In genomic region chr17:25272326-25272725, GRCm38 (mm10) we compare ENCODE assay signal across 8 mouse cellular contexts. TPM values are rescaled to one million over a fixed set of nuclear protein-coding genes. Genes with fewer than 3 reads are reported as not detected.
DNase-seq lines count a peak whose midpoint lies in the region; ATAC-seq and TF ChIP-seq lines count a peak whose summit lies in the region.

No protein-coding gene starts in this region.

- peak overlapping the region; percentile 92 for H3K9ac ChIP-seq in hindbrain, embryonic 15.5 days
- peak overlapping the region; percentile 99 for H3K9ac ChIP-seq in liver, embryonic 14.5 days (replicated peaks)

- H3K4me2 ChIP-seq in hindbrain, embryonic 15.5 days: peak overlapping the region; percentile 87
- H3K4me2 ChIP-seq in liver, embryonic 14.5 days (ENCODE audit: low read depth): peak overlapping the region; percentile 99

- ATAC-seq in hindbrain, embryonic 15.5 days (ENCODE audit: low FRiP score, low read depth): no peak
- ATAC-seq in liver, embryonic 14.5 days (ENCODE audit: insufficient read depth): 0 out of 2 replicates have a peak, but pooled peaks have one; percentile 10

- H3K4me1 ChIP-seq in brown adipose tissue, adult 24 weeks (ENCODE audit: control insufficient read depth, insufficient read depth, insufficient read length, low read length): peaks cover 6% of the 10 kb centered on the region
- peaks cover 35% of the 10 kb centered on the region for H3K4me1 ChIP-seq in hindbrain, embryonic 15.5 days (replicated peaks)
- H3K4me1 ChIP-seq in liver, embryonic 14.5 days (replicated peaks; ENCODE audit: control insufficient read depth in 2 of 2, insufficient read depth in 2 of 2, low read length in 1 of 2): peaks cover 23 to 26% of the 10 kb centered on the region in 2 experiments
- peaks cover 14% of the 10 kb centered on the region for H3K4me1 ChIP-seq in olfactory bulb, adult 2 months (ENCODE audit: control insufficient read depth, insufficient read depth, low read length)

- H3K27me3 ChIP-seq in hindbrain, embryonic 15.5 days: no peaks in the 10 kb centered on the region
- H3K27me3 ChIP-seq in liver, embryonic 14.5 days (ENCODE audit: control insufficient read depth, insufficient read depth, low read length): no peaks in the 10 kb centered on the region

- H3K9me3 ChIP-seq in hindbrain, embryonic 15.5 days: no peaks in the 10 kb centered on the region
- no peaks in the 10 kb centered on the region for H3K9me3 ChIP-seq in liver, embryonic 14.5 days (ENCODE audit: control insufficient read depth, low read length)

- TF ChIP-seq POLR2A in olfactory bulb, adult 2 months (IDR thresholded peaks at IDR 0.05; ENCODE audit: insufficient read depth, low read depth, low read length): no peak

- peaks cover 16% of the 10 kb centered on the region for H3K36me3 ChIP-seq in hindbrain, embryonic 15.5 days
- H3K36me3 ChIP-seq in liver, embryonic 14.5 days (replicated peaks; ENCODE audit: control insufficient read depth, insufficient read depth, low read depth): peaks cover 31% of the 10 kb centered on the region

- WGBS in hindbrain, embryonic 15.5 days: under 1% methylated on average over 10 of the region's 10 CpGs
- under 1% methylated on average over 10 of the region's 10 CpGs for WGBS in liver, embryonic 14.5 days (ENCODE audit: insufficient replicate concordance)
- under 1% methylated on average over 10 of the region's 10 CpGs for WGBS in olfactory bulb, adult 2 months

- DNase-seq in layer of hippocampus, adult 2 months (ENCODE audit: low spot score in 2 of 2): no peak
- no peak for DNase-seq in layer of hippocampus, adult 8-10 months (ENCODE audit: low spot score in 2 of 2)
- peak; percentile 53 to 56 (median 55) for DNase-seq in liver, embryonic 14.5 days (ENCODE audit: low read depth in 3 of 3, low spot score in 3 of 3)
- DNase-seq in gastrocnemius, adult 18-20 months (ENCODE audit: low spot score): no peak
- DNase-seq in urinary bladder, adult 2 months (ENCODE audit: low spot score): no peak

- TF ChIP-seq CTCF in layer of hippocampus, adult 2 months (conservative IDR thresholded peaks at IDR 0.05): no peak
- 0 out of 2 replicates have a peak, but pooled peaks have one; percentile 7 for TF ChIP-seq CTCF in liver, embryonic 14.5 days (IDR thresholded peaks at IDR 0.05; ENCODE audit: low read depth)
- TF ChIP-seq CTCF in olfactory bulb, adult 2 months (IDR thresholded peaks at IDR 0.05; ENCODE audit: insufficient read depth, low read depth, low read length): no peak

- no peak for TF ChIP-seq EP300 in liver, embryonic 14.5 days (IDR thresholded peaks at IDR 0.05; ENCODE audit: low read depth)

- peak overlapping the region; percentile 97 for H3K4me3 ChIP-seq in layer of hippocampus, adult 2 months
- peak overlapping the region; percentile 91 for H3K4me3 ChIP-seq in brown adipose tissue, adult 24 weeks (ENCODE audit: insufficient read depth, low read depth, low read length)
- peak overlapping the region; percentile 92 for H3K4me3 ChIP-seq in hindbrain, embryonic 15.5 days
- H3K4me3 ChIP-seq in liver, embryonic 14.5 days (ENCODE audit: insufficient read depth in 1 of 2, low read depth in 2 of 2, low read length in 2 of 2): peak overlapping the region; percentile 82 to 100
- peak overlapping the region; percentile 75 for H3K4me3 ChIP-seq in olfactory bulb, adult 2 months (ENCODE audit: insufficient read depth, low read depth, low read length)

- H3K27ac ChIP-seq in layer of hippocampus, adult 2 months: peak overlapping the region; percentile 100
- H3K27ac ChIP-seq in brown adipose tissue, adult 24 weeks (replicated peaks; ENCODE audit: low read depth, low read length): no peak overlapping the region
- H3K27ac ChIP-seq in hindbrain, embryonic 15.5 days (replicated peaks): peak overlapping the region; percentile 98
- peak overlapping the region; percentile 92 for H3K27ac ChIP-seq in liver, embryonic 14.5 days
- H3K27ac ChIP-seq in olfactory bulb, adult 2 months (ENCODE audit: insufficient read depth, low read depth, low read length): no peak overlapping the region; the same call in 1 of the 2 replicates

RNA-seq across cellular contexts. Expression of gene Ube2i, which starts 2.1 kb away (rescaled TPM):
- 100 to 1,000 TPM; 229 to 239 TPM for total RNA-seq in layer of hippocampus, adult 2 months (2021)
- 100 to 1,000 TPM; 212 to 231 (median 228) TPM for total RNA-seq in layer of hippocampus, adult 8-10 months (2022)
- 56.0 and 66.5 TPM in 2 replicates for polyA plus RNA-seq in brown adipose tissue, adult 24 weeks (2012; ENCODE audit: insufficient read depth, insufficient read length, missing spikeins)
- 447 and 462 TPM in 2 replicates for polyA plus RNA-seq in hindbrain, embryonic 15.5 days (2015; fragmentation: Nextera tagmentation; extraction: Ambion mirVana)
- polyA plus RNA-seq in liver, embryonic 14.5 days (2012; rRNA removed): 129 and 168 TPM in 2 replicates
- polyA plus RNA-seq in liver, embryonic 14.5 days (2014; fragmentation: Nextera tagmentation; extraction: Ambion mirVana): 244 and 260 TPM in 2 replicates
- 452 TPM in 1 of 2 replicates, not detected in the other for polyA plus RNA-seq in olfactory bulb, adult 2 months (2012; ENCODE audit: insufficient read depth, insufficient read length, low replicate concordance, missing spikeins)
- total RNA-seq in gastrocnemius, adult 18-20 months (2021): 10 to 100 TPM; 57.0 to 61.5 TPM
- 322 and 393 TPM in 2 replicates for polyA plus RNA-seq in urinary bladder, adult 2 months (2012; rRNA removed)

RNA-seq across cellular contexts. Expression of gene Baiap3, which starts 16.2 kb away (rescaled TPM):
- 10 to 100 TPM in 1 of 2 experiments, 1 to 10 TPM in 1; 9.9 to 10.5 TPM for total RNA-seq in layer of hippocampus, adult 2 months (2021)
- total RNA-seq in layer of hippocampus, adult 8-10 months (2022): 10 to 100 TPM in 3 of 4 experiments, 1 to 10 TPM in 1; 9.6 to 16.7 (median 11.0) TPM
- 1.1 and 2.9 TPM in 2 replicates for polyA plus RNA-seq in brown adipose tissue, adult 24 weeks (2012; ENCODE audit: insufficient read depth, insufficient read length, missing spikeins)
- 19.6 and 20.4 TPM in 2 replicates for polyA plus RNA-seq in hindbrain, embryonic 15.5 days (2015; fragmentation: Nextera tagmentation; extraction: Ambion mirVana)
- polyA plus RNA-seq in liver, embryonic 14.5 days (2012; rRNA removed): 0.27 and 0.63 TPM in 2 replicates
- polyA plus RNA-seq in liver, embryonic 14.5 days (2014; fragmentation: Nextera tagmentation; extraction: Ambion mirVana): 0.69 TPM in 1 of 2 replicates, not detected in the other
- not detected in 2 replicates for polyA plus RNA-seq in olfactory bulb, adult 2 months (2012; ENCODE audit: insufficient read depth, insufficient read length, low replicate concordance, missing spikeins)
- under 1 TPM; 0.14 to 0.21 TPM for total RNA-seq in gastrocnemius, adult 18-20 months (2021)
- 8.7 and 11.1 TPM in 2 replicates for polyA plus RNA-seq in urinary bladder, adult 2 months (2012; rRNA removed)

RNA-seq across cellular contexts. Expression of gene Prss34, which starts 25.9 kb away (rescaled TPM):
- total RNA-seq in layer of hippocampus, adult 2 months (2021): not detected
- total RNA-seq in layer of hippocampus, adult 8-10 months (2022): not detected
- polyA plus RNA-seq in brown adipose tissue, adult 24 weeks (2012; ENCODE audit: insufficient read depth, insufficient read length, missing spikeins): not detected in 2 replicates
- polyA plus RNA-seq in hindbrain, embryonic 15.5 days (2015; fragmentation: Nextera tagmentation; extraction: Ambion mirVana): 0.13 TPM in 1 of 2 replicates, not detected in the other
- 0.89 and 1.8 TPM in 2 replicates for polyA plus RNA-seq in liver, embryonic 14.5 days (2012; rRNA removed)
- 0.71 and 3.6 TPM in 2 replicates for polyA plus RNA-seq in liver, embryonic 14.5 days (2014; fragmentation: Nextera tagmentation; extraction: Ambion mirVana)
- polyA plus RNA-seq in olfactory bulb, adult 2 months (2012; ENCODE audit: insufficient read depth, insufficient read length, low replicate concordance, missing spikeins): not detected in 2 replicates
- total RNA-seq in gastrocnemius, adult 18-20 months (2021): under 1 TPM; 0.55 to 0.66 TPM
- polyA plus RNA-seq in urinary bladder, adult 2 months (2012; rRNA removed): 0.28 and 0.40 TPM in 2 replicates

RNA-seq across cellular contexts. Expression of gene Tsr3, which starts 32.4 kb away (rescaled TPM):
- total RNA-seq in layer of hippocampus, adult 2 months (2021): 10 to 100 TPM; 25.0 to 26.2 TPM
- 10 to 100 TPM; 22.9 to 28.4 (median 24.9) TPM for total RNA-seq in layer of hippocampus, adult 8-10 months (2022)
- 9.9 and 13.1 TPM in 2 replicates for polyA plus RNA-seq in brown adipose tissue, adult 24 weeks (2012; ENCODE audit: insufficient read depth, insufficient read length, missing spikeins)
- polyA plus RNA-seq in hindbrain, embryonic 15.5 days (2015; fragmentation: Nextera tagmentation; extraction: Ambion mirVana): 60.2 and 61.4 TPM in 2 replicates
- polyA plus RNA-seq in liver, embryonic 14.5 days (2012; rRNA removed): 11.1 and 13.0 TPM in 2 replicates
- polyA plus RNA-seq in liver, embryonic 14.5 days (2014; fragmentation: Nextera tagmentation; extraction: Ambion mirVana): 17.4 and 18.5 TPM in 2 replicates
- not detected in 2 replicates for polyA plus RNA-seq in olfactory bulb, adult 2 months (2012; ENCODE audit: insufficient read depth, insufficient read length, low replicate concordance, missing spikeins)
- total RNA-seq in gastrocnemius, adult 18-20 months (2021): 10 to 100 TPM; 16.7 to 18.3 TPM
- 28.2 and 35.6 TPM in 2 replicates for polyA plus RNA-seq in urinary bladder, adult 2 months (2012; rRNA removed)

RNA-seq across cellular contexts. Expression of gene Gnptg, which starts 32.4 kb away (rescaled TPM):
- 10 to 100 TPM; 73.7 to 77.4 TPM for total RNA-seq in layer of hippocampus, adult 2 months (2021)
- total RNA-seq in layer of hippocampus, adult 8-10 months (2022): 10 to 100 TPM; 70.8 to 79.1 (median 76.3) TPM
- polyA plus RNA-seq in brown adipose tissue, adult 24 weeks (2012; ENCODE audit: insufficient read depth, insufficient read length, missing spikeins): 27.6 and 32.7 TPM in 2 replicates
- 104 and 107 TPM in 2 replicates for polyA plus RNA-seq in hindbrain, embryonic 15.5 days (2015; fragmentation: Nextera tagmentation; extraction: Ambion mirVana)
- polyA plus RNA-seq in liver, embryonic 14.5 days (2012; rRNA removed): 11.1 and 11.2 TPM in 2 replicates
- 15.6 and 17.0 TPM in 2 replicates for polyA plus RNA-seq in liver, embryonic 14.5 days (2014; fragmentation: Nextera tagmentation; extraction: Ambion mirVana)
- not detected in 2 replicates for polyA plus RNA-seq in olfactory bulb, adult 2 months (2012; ENCODE audit: insufficient read depth, insufficient read length, low replicate concordance, missing spikeins)
- 10 to 100 TPM; 14.1 to 15.6 TPM for total RNA-seq in gastrocnemius, adult 18-20 months (2021)
- polyA plus RNA-seq in urinary bladder, adult 2 months (2012; rRNA removed): 43.2 and 48.8 TPM in 2 replicates

Comparison
In these comparisons a context has a peak if more than half of its experiments do, and no peak if none do; other contexts are left out.
1. DNase-seq: peak in liver, embryonic 14.5 days (3 of 3); none in layer of hippocampus, adult 2 months (0 of 2), layer of hippocampus, adult 8-10 months (0 of 2), gastrocnemius, adult 18-20 months (single experiment) and urinary bladder, adult 2 months (single experiment).
2. H3K27ac ChIP-seq: peak in layer of hippocampus, adult 2 months (single experiment), hindbrain, embryonic 15.5 days (single experiment) and liver, embryonic 14.5 days (single experiment); none in brown adipose tissue, adult 24 weeks (single experiment) and olfactory bulb, adult 2 months (single experiment).
3. Peak in every context shown above with its lines, with median percentiles within 50 percentile points of each other: H3K4me3 ChIP-seq.